Mouse (Mus musculus): Measurements from ENCODE around the gene Erp44.

- TF ChIP-seq CTCF (IDR thresholded peaks at IDR 0.05; ENCODE audit: extremely low read depth, insufficient read depth, low read length) = no peak
- TF ChIP-seq POLR2A (IDR thresholded peaks at IDR 0.05; ENCODE audit: extremely low read depth, insufficient read depth, low read length) = no peak
These were observed 11.7 kb downstream of the Erp44 start for GRCm38 (mm10) chr4:48267683-48268082.
